Mouse (Mus musculus): ENCODE measurements at regions not wholly inside any gene's neighbourhood (a gene's known extent, or its start where the extent isn't known, plus 50 kb on each side); places are given as distances from the start of the nearest gene placed in this dataset.
"Not testable (repeated sequence)": the region's sequence is repeated elsewhere in the genome, so short reads cannot be mapped to it uniquely, and the experiment has no call there.

GRCm38 (mm10) chr11:20390622-20391021 lies 58.1 kb upstream of the Slc1a4 start:
- Histone ChIP-seq H3K4me3 (replicated peaks) (no peak overlapping the region), H3K27ac (replicated peaks) (no peak overlapping the region), H3K9ac (replicated peaks) (no peak overlapping the region), H3K4me2 (no peak overlapping the region), H3K4me1 (no peaks in the 10 kb centered on the region), H3K9me3 (replicated peaks) (peaks cover 4% of the 10 kb centered on the region; the same call in 1 of the 2 replicates), H3K27me3 (replicated peaks) (no peaks in the 10 kb centered on the region), H3K36me3 (no peaks in the 10 kb centered on the region)
- ATAC-seq (ENCODE audit: low FRiP score): no peak
- WGBS: 77% methylated on average over 3 of the region's 3 CpGs

DNA sequence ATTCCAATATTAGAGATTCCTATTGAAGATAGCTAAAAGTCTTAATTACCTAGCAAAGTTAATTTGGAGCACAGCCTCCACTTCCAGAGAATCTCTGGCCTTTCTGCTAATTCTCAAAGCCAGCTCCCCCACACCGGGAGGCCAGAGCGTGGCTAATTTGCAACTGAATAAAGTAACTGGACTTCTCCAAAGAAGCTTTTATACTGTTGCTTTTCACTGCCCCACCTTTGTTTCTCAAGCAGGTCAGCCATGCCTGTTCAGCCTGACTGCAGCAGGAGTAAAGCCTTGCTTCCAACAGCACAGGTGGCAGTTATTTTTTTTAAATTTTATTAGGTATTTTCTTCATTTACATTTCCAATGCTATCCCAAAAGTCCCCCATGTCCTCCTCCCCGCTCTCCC lies 60.8 kb upstream of the Slc1a4 start:
- H3K27ac ChIP-seq (replicated peaks); H3K4me2 ChIP-seq; H3K36me3 ChIP-seq; ATAC-seq (ENCODE audit: low FRiP score); H3K9me3 ChIP-seq (replicated peaks); H3K4me3 ChIP-seq (replicated peaks); H3K27me3 ChIP-seq (replicated peaks); H3K9ac ChIP-seq (replicated peaks): not testable (repeated sequence)
- peaks cover 13% of the 10 kb centered on the region for H3K4me1 ChIP-seq
- 54% methylated on average over 3 of the region's 3 CpGs for WGBS

- H3K9ac ChIP-seq (replicated peaks); H3K27me3 ChIP-seq (replicated peaks); H3K27ac ChIP-seq (replicated peaks); H3K36me3 ChIP-seq; H3K4me2 ChIP-seq; ATAC-seq (ENCODE audit: low FRiP score); H3K9me3 ChIP-seq (replicated peaks); H3K4me3 ChIP-seq (replicated peaks): not testable (repeated sequence)
- H3K4me1 ChIP-seq: peaks cover 13% of the 10 kb centered on the region
- 95% methylated on average over 3 of the region's 3 CpGs for WGBS
Measured at GRCm38 (mm10) chr11:20393807-20394206, 61.3 kb upstream of the Slc1a4 start.

- H3K4me2 ChIP-seq: no peak overlapping the region
- H3K27ac ChIP-seq (replicated peaks): no peak overlapping the region
- peaks cover 19% of the 10 kb centered on the region for H3K4me1 ChIP-seq
- 94% methylated on average over 7 of the region's 7 CpGs for WGBS
- H3K9me3 ChIP-seq (replicated peaks): peaks cover 4% of the 10 kb centered on the region; the same call in 1 of the 2 replicates
- H3K36me3 ChIP-seq: no peaks in the 10 kb centered on the region
- no peaks in the 10 kb centered on the region for H3K27me3 ChIP-seq (replicated peaks)
- H3K9ac ChIP-seq (replicated peaks): no peak overlapping the region
- no peak for ATAC-seq (ENCODE audit: low FRiP score)
- H3K4me3 ChIP-seq (replicated peaks): no peak overlapping the region
Measured at GRCm38 (mm10) chr11:20395848-20396203, 63.3 kb upstream of the Slc1a4 start.

- H3K9ac ChIP-seq (replicated peaks): no peak overlapping the region
- no peak overlapping the region for H3K4me3 ChIP-seq (replicated peaks)
- H3K4me2 ChIP-seq: no peak overlapping the region
- H3K27ac ChIP-seq (replicated peaks): no peak overlapping the region
- 64% methylated on average over 11 of the region's 11 CpGs for WGBS
- no peaks in the 10 kb centered on the region for H3K36me3 ChIP-seq
- ATAC-seq (ENCODE audit: low FRiP score): peak; percentile 57; the same call in 1 of the 2 replicates
- H3K27me3 ChIP-seq (replicated peaks): no peaks in the 10 kb centered on the region
- H3K4me1 ChIP-seq: peaks cover 19% of the 10 kb centered on the region
- H3K9me3 ChIP-seq (replicated peaks): peaks cover 1% of the 10 kb centered on the region; the same call in 1 of the 2 replicates
Measured at GRCm38 (mm10) chr11:20396204-20396848, 63.8 kb upstream of the Slc1a4 start.

- ATAC-seq (ENCODE audit: low FRiP score): no peak
- Histone ChIP-seq H3K27ac (replicated peaks) (no peak overlapping the region), H3K4me2 (no peak overlapping the region), H3K9ac (replicated peaks) (no peak overlapping the region), H3K4me1 (peaks cover 19% of the 10 kb centered on the region), H3K27me3 (replicated peaks) (no peaks in the 10 kb centered on the region), H3K36me3 (no peaks in the 10 kb centered on the region), H3K9me3 (replicated peaks) (no peaks in the 10 kb centered on the region), H3K4me3 (replicated peaks) (no peak overlapping the region)
- 36% methylated on average over 3 of the region's 3 CpGs for WGBS
Measured at GRCm38 (mm10) chr11:20396884-20397283, 64.4 kb upstream of the Slc1a4 start.

GRCm38 (mm10) chr11:20400302-20401234 lies 68.1 kb upstream of the Slc1a4 start:
- Histone ChIP-seq H3K4me2 (peak overlapping the region; percentile 62), H3K4me1 (peaks cover 19% of the 10 kb centered on the region), H3K27ac (replicated peaks) (peak overlapping the region; percentile 46), H3K36me3 (no peaks in the 10 kb centered on the region), H3K9me3 (replicated peaks) (no peaks in the 10 kb centered on the region), H3K27me3 (replicated peaks) (no peaks in the 10 kb centered on the region), H3K9ac (replicated peaks) (peak overlapping the region; percentile 23; the same call in 1 of the 2 replicates), H3K4me3 (replicated peaks) (peak overlapping the region; percentile 34)
- peak; percentile 90 for ATAC-seq (ENCODE audit: low FRiP score)
- 5% methylated on average over 32 of the region's 32 CpGs for WGBS

- WGBS: 70% methylated on average over 3 of the region's 3 CpGs
- no peak for ATAC-seq (ENCODE audit: low FRiP score)
Measured at GRCm38 (mm10) chr11:20403456-20403855, 70.9 kb upstream of the Slc1a4 start.

GRCm38 (mm10) chr11:20404476-20404875 lies 72.0 kb upstream of the Slc1a4 start:
- no peak overlapping the region for H3K9ac ChIP-seq (replicated peaks)
- ATAC-seq (ENCODE audit: low FRiP score): no peak
- H3K4me1 ChIP-seq: 0 out of 2 replicates have a peak, but pooled peaks cover 6% of the 10 kb centered on the region
- WGBS: 90% methylated on average over 5 of the region's 5 CpGs
- no peak overlapping the region for H3K4me3 ChIP-seq (replicated peaks)
- H3K36me3 ChIP-seq: no peaks in the 10 kb centered on the region
- H3K27me3 ChIP-seq (replicated peaks): no peaks in the 10 kb centered on the region
- H3K4me2 ChIP-seq: no peak overlapping the region
- H3K9me3 ChIP-seq (replicated peaks): no peaks in the 10 kb centered on the region
- no peak overlapping the region for H3K27ac ChIP-seq (replicated peaks)

More at GRCm38 (mm10) chr11:20403456-20403855, 70.9 kb upstream of the Slc1a4 start:
- Histone ChIP-seq H3K4me2 (no peak overlapping the region), H3K4me3 (replicated peaks) (no peak overlapping the region), H3K36me3 (no peaks in the 10 kb centered on the region), H3K9me3 (replicated peaks) (no peaks in the 10 kb centered on the region), H3K4me1 (0 out of 2 replicates have a peak, but pooled peaks cover 6% of the 10 kb centered on the region), H3K27ac (replicated peaks) (no peak overlapping the region), H3K27me3 (replicated peaks) (no peaks in the 10 kb centered on the region), H3K9ac (replicated peaks) (no peak overlapping the region)

GRCm38 (mm10) chr11:20418141-20418540 lies 85.6 kb upstream of the Slc1a4 start:
- H3K9ac ChIP-seq (replicated peaks): no peak overlapping the region
- H3K4me2 ChIP-seq: no peak overlapping the region
- no peaks in the 10 kb centered on the region for H3K36me3 ChIP-seq
- no peak overlapping the region for H3K4me3 ChIP-seq (replicated peaks)
- 82% methylated on average over 2 of the region's 2 CpGs for WGBS
- no peaks in the 10 kb centered on the region for H3K4me1 ChIP-seq
- H3K27ac ChIP-seq (replicated peaks): no peak overlapping the region
- H3K9me3 ChIP-seq (replicated peaks): peaks cover 3% of the 10 kb centered on the region; the same call in 1 of the 2 replicates
- ATAC-seq (ENCODE audit: low FRiP score): no peak
- no peaks in the 10 kb centered on the region for H3K27me3 ChIP-seq (replicated peaks)

- Histone ChIP-seq H3K27me3 (replicated peaks) (no peaks in the 10 kb centered on the region), H3K4me1 (no peaks in the 10 kb centered on the region), H3K4me3 (replicated peaks) (no peak overlapping the region), H3K4me2 (no peak overlapping the region), H3K27ac (replicated peaks) (no peak overlapping the region), H3K9ac (replicated peaks) (no peak overlapping the region), H3K36me3 (no peaks in the 10 kb centered on the region), H3K9me3 (replicated peaks) (no peaks in the 10 kb centered on the region; the same call in 1 of the 2 replicates)
- no peak for ATAC-seq (ENCODE audit: low FRiP score)
- 95% methylated on average over 4 of the region's 4 CpGs for WGBS
Measured at GRCm38 (mm10) chr11:20420876-20421275, 88.4 kb upstream of the Slc1a4 start.

DNA sequence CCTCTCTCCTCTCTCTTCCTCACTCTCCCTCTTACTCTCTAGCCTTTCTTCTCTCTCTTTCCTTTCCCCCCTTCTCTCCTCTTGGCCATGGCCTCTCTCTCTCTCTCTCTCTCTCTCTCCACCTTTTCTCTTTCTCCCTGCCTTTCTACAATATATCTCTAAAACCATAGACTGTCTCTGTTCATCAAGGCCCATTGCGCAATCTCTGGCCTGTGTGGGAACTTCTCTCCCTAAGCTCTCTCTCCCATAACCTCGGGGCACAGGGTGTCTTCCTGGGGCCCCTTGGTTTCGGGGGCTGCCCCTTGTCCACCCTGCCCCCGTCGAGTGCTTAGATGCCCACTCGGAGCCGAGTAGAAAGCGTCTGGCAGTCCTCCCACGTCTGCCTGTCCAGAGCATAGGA lies 103.5 kb upstream of the Slc1a4 start:
- Histone ChIP-seq H3K27ac (replicated peaks) (no peak overlapping the region), H3K27me3 (replicated peaks) (no peaks in the 10 kb centered on the region), H3K4me2 (no peak overlapping the region), H3K4me3 (replicated peaks) (no peak overlapping the region), H3K36me3 (no peaks in the 10 kb centered on the region), H3K9me3 (replicated peaks) (no peaks in the 10 kb centered on the region), H3K9ac (replicated peaks) (no peak overlapping the region), H3K4me1 (no peaks in the 10 kb centered on the region)
- ATAC-seq (ENCODE audit: low FRiP score): no peak
- 86% methylated on average over 9 of the region's 9 CpGs for WGBS

Measured in neural tube, embryonic 15.5 days (tissue).